Mouse (Mus musculus) heart, embryonic 10.5 days (tissue): Measurements from ENCODE around the gene Slc25a20. TPM values are rescaled to one million over a fixed set of nuclear protein-coding genes. Genes with fewer than 3 reads are reported as not detected.

ENCODE experiments used
- DNase-seq: peaks from one replicate; pipeline ENCODE4 v3.0.0-alpha.2; 2017; ENCODE audit warnings: low spot score
- H3K27ac ChIP-seq: fragments of 300-500 bp; sonication (generic); 2 replicates; pipeline ENCODE4 v1.5.1; 2016; ENCODE audit warnings: mild to moderate bottlenecking
- H3K27me3 ChIP-seq: fragments of 300-500 bp; sonication (generic); 2 replicates; pipeline ENCODE4 v1.6.1; 2016; ENCODE audit warnings: mild to moderate bottlenecking; ENCODE audit not compliant: poor library complexity, insufficient read depth, severe bottlenecking
- H3K36me3 ChIP-seq: fragments of 300-500 bp; sonication (generic); 2 replicates; pipeline ENCODE4 v1.6.1; 2016; ENCODE audit warnings: mild to moderate bottlenecking, moderate library complexity
- H3K4me1 ChIP-seq: fragments of 300-500 bp; sonication (generic); 2 replicates; pipeline ENCODE4 v1.6.1; 2016; ENCODE audit warnings: mild to moderate bottlenecking
- H3K4me3 ChIP-seq: fragments of 300-500 bp; sonication (generic); 2 replicates; pipeline ENCODE4 v1.5.1; 2016; ENCODE audit warnings: mild to moderate bottlenecking, moderate library complexity
- H3K9me3 ChIP-seq: fragments of 300-500 bp; sonication (generic); 2 replicates; pipeline ENCODE4 v1.6.1; 2016; ENCODE audit warnings: mild to moderate bottlenecking, moderate library complexity
- WGBS: fragments of 180-500 bp; shearing (Covaris S2); methylation state at CpG from one replicate; pipeline ENCODE4 v1.1.7; 2016; 5-methylcytosine and 5-hydroxymethylcytosine counted together
- microRNA-seq: library from miRNA; unstranded; fragments of <30 nt; microRNA quantifications from one replicate; pipeline ENCODE4, GENCODE M21; 2017
- polyA plus RNA-seq: library from polyadenylated mRNA; unstranded; fragments of >200 nt; fragmentation: Nextera tagmentation; extraction: Ambion mirVana; gene quantifications from 2 replicates; pipeline ENCODE4 v1.2.1, GENCODE M21; 2016

The Slc25a20 gene
- polyA plus RNA-seq, 1 experiment from 2014 or later, result 53.0 TPM

DNA sequence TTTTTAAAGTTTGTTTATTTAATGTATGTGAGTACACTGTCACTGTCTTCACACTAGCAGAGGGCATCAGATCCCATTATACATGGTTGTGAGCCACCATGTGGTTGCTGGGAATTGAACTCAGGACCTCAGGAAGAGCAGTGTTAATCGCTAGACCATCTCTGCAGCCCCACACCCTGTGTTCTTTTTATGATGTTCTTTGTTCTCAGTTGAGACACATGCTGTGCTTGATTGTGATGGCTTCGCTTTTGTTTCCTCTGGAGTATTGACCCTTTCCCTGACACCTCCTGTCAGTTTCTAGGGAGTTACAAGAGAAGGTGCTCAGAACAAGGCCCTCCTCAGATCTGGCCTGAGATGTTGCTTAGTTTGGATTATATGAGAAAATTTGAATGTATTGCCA lies 61.9 kb downstream of the Slc25a20 start:
- Histone ChIP-seq H3K36me3 (peaks cover 18% of the 10 kb centered on the region), H3K27ac (no peak overlapping the region), H3K4me1 (no peaks in the 10 kb centered on the region), H3K4me3 (no peak overlapping the region), H3K9me3 (no peaks in the 10 kb centered on the region), H3K27me3 (no peaks in the 10 kb centered on the region)
- DNase-seq, result no peak
- WGBS, result 66% methylated on average over 2 of the region's 2 CpGs

DNA sequence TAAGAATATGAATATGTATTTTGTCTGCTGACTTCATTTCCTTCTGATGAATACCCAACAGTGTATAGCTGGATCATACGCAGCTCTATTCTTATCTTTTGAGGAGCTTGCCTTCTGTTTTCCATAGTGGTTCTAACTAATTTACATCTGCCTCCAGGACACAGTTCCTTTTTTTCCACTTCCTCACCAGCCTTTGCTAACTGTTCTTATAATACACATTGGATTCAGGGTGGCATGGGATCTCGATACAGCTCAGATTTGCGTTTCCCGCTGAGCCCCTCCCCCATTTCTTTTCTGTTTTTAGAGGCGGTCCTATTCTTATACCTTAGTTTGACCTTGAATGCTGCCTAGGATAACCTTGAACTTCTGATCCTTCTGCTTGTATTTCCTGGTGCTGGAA lies 64.2 kb downstream of the Slc25a20 start:
- no peak for DNase-seq
- Histone ChIP-seq H3K27me3 (no peaks in the 10 kb centered on the region), H3K4me1 (no peaks in the 10 kb centered on the region), H3K27ac (no peak overlapping the region), H3K9me3 (no peaks in the 10 kb centered on the region), H3K36me3 (peaks cover 6% of the 10 kb centered on the region; the same call in 1 of the 2 replicates), H3K4me3 (no peak overlapping the region)
- 83% methylated on average over 5 of the region's 5 CpGs for WGBS

DNA sequence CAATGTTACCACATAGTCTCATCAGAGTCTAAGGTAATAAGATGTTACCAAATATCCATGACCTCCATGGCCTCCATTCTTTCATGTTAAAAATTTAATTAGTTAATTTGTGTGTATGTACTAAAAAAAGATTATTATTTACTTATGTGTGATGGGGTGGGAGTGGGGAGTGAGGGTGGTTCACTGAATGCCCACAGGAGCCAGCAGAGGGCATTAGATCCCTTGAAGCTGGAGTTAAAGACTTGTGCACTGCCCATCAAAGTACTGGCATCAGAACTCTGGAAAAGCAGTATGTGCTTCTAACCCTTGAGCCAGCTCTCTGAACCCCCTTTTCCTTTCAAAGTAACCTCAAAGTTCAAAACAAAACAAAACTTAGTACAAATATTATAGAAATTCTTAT lies 67.2 kb downstream of the Slc25a20 start:
- no peaks in the 10 kb centered on the region for H3K4me1 ChIP-seq
- no peak for DNase-seq
- H3K9me3 ChIP-seq, result no peaks in the 10 kb centered on the region
- no peaks in the 10 kb centered on the region for H3K27me3 ChIP-seq
- H3K36me3 ChIP-seq, result peaks cover 14% of the 10 kb centered on the region; the same call in 1 of the 2 replicates
- H3K4me3 ChIP-seq, result no peak overlapping the region
- no peak overlapping the region for H3K27ac ChIP-seq

DNA sequence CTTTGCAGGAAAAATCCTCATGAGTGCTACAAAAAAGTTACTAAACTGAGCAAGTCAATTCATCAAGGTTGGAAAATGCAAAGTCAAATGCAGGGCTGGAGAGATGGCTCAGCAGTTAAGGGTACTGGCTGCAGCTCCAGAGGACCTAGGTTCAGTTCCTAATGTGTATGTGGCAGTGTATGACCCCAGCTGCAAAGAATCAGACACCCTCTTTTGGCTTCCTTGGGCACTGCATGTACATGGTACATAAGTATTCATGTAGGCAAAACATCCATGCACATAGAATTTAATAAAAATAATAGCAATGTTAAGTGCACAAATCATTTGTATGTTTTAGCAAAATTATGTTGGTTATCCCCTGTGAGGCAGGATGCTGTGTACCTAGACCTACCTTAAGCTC lies 70.6 kb downstream of the Slc25a20 start:
- no peaks in the 10 kb centered on the region for H3K4me1 ChIP-seq
- H3K4me3 ChIP-seq, result no peak overlapping the region
- H3K27ac ChIP-seq, result no peak overlapping the region
- no peaks in the 10 kb centered on the region for H3K27me3 ChIP-seq
- no peaks in the 10 kb centered on the region for H3K9me3 ChIP-seq
- peaks cover 23% of the 10 kb centered on the region; the same call in 1 of the 2 replicates for H3K36me3 ChIP-seq
- DNase-seq, result no peak

Small RNA genes within 50 kb of the gene (microRNA-seq; reads per million reads assigned to microRNA genes)
- not detected for gene Gm26298

Other genes starting within 250 kb of the Slc25a20 start
- gene Ccdc36, start 233.6 kb upstream of the Slc25a20 start, polyA plus RNA-seq, result 1.1 and 1.5 TPM in 2 replicates
- not detected in 2 replicates for gene BC048562, start 225.6 kb upstream of the Slc25a20 start, polyA plus RNA-seq
- gene Ccdc71, start 201.6 kb upstream of the Slc25a20 start, polyA plus RNA-seq, result 46.6 and 61.1 TPM in 2 replicates
- gene Klhdc8b, start 200.5 kb upstream of the Slc25a20 start, polyA plus RNA-seq, result 86.8 and 106 TPM in 2 replicates
- 46.3 and 57.4 TPM in 2 replicates for gene Lamb2, start 182.4 kb upstream of the Slc25a20 start, polyA plus RNA-seq
- 78.6 and 84.1 TPM in 2 replicates for gene Usp19, start 171.5 kb upstream of the Slc25a20 start, polyA plus RNA-seq
- 83.2 and 95.8 TPM in 2 replicates for gene Qars, start 154.4 kb upstream of the Slc25a20 start, polyA plus RNA-seq
- 117 and 129 TPM in 2 replicates for gene Qrich1, start 145.3 kb upstream of the Slc25a20 start, polyA plus RNA-seq
- gene Impdh2, start 101.8 kb upstream of the Slc25a20 start, polyA plus RNA-seq, result 155 and 194 TPM in 2 replicates
- 50.5 and 58.6 TPM in 2 replicates for gene Ndufaf3, start 94.7 kb upstream of the Slc25a20 start, polyA plus RNA-seq
- 106 and 122 TPM in 2 replicates for gene Dalrd3, start 92.2 kb upstream of the Slc25a20 start, polyA plus RNA-seq
- 99.6 and 105 TPM in 2 replicates for gene Wdr6, start 83.3 kb upstream of the Slc25a20 start, polyA plus RNA-seq
- gene P4htm, start 64.4 kb upstream of the Slc25a20 start, polyA plus RNA-seq, result 13.2 and 20.6 TPM in 2 replicates
- 50.3 and 52.0 TPM in 2 replicates for gene Arih2, start 12.7 kb upstream of the Slc25a20 start, polyA plus RNA-seq
- gene Prkar2a, start 27.2 kb downstream of the Slc25a20 start, polyA plus RNA-seq, result 26.5 and 29.1 TPM in 2 replicates
- gene Ip6k2, start 121.7 kb downstream of the Slc25a20 start, polyA plus RNA-seq, result 48.1 and 63.9 TPM in 2 replicates
- 9.2 and 10.8 TPM in 2 replicates for gene Nckipsd, start 146.3 kb downstream of the Slc25a20 start, polyA plus RNA-seq
- gene Celsr3, start 164.2 kb downstream of the Slc25a20 start, polyA plus RNA-seq, result 0.13 and 0.26 TPM in 2 replicates
- 5.4 and 9.3 TPM in 2 replicates for gene Slc26a6, start 191.2 kb downstream of the Slc25a20 start, polyA plus RNA-seq